Mouse (Mus musculus) midbrain, embryonic 13.5 days (tissue): ENCODE results near the gene Tub. TPM values are rescaled to one million over a fixed set of nuclear protein-coding genes. Genes with fewer than 3 reads are reported as not detected.

ENCODE experiments used
- ATAC-seq: fragments of 200-750 bp; cut with Nextera tagmentation; 2 replicates; pipeline ENCODE4 v1.8.0; 2017; ENCODE audit warnings: mild to moderate bottlenecking, moderate TSS enrichment, moderate library complexity
- H3K27ac ChIP-seq: fragments of 300-500 bp; sonication (generic); 2 replicates; pipeline ENCODE4 v1.5.1; 2015; ENCODE audit warnings: inconsistent platforms, mild to moderate bottlenecking, moderate library complexity
- H3K27me3 ChIP-seq: fragments of 300-500 bp; sonication (generic); 2 replicates; pipeline ENCODE4 v1.6.1; 2015; ENCODE audit warnings: mild to moderate bottlenecking, inconsistent platforms
- H3K36me3 ChIP-seq: fragments of 300-500 bp; sonication (generic); 2 replicates; pipeline ENCODE4 v1.6.1; 2015; ENCODE audit warnings: mild to moderate bottlenecking, inconsistent platforms
- H3K4me1 ChIP-seq: fragments of 300-500 bp; sonication (generic); replicated peaks from 2 replicates; pipeline ENCODE4 v1.6.1; 2015; ENCODE audit warnings: inconsistent platforms
- H3K4me2 ChIP-seq: fragments of 300-500 bp; sonication (generic); replicated peaks from 2 replicates; pipeline ENCODE4 v1.6.1; 2015; ENCODE audit warnings: moderate library complexity, mild to moderate bottlenecking, inconsistent platforms
- H3K4me3 ChIP-seq: fragments of 300-500 bp; sonication (generic); replicated peaks from 2 replicates; pipeline ENCODE4 v1.5.1; 2015; ENCODE audit warnings: mild to moderate bottlenecking, inconsistent platforms
- H3K9ac ChIP-seq: fragments of 300-500 bp; sonication (generic); replicated peaks from 2 replicates; pipeline ENCODE4 v1.6.1; 2015; ENCODE audit warnings: mild to moderate bottlenecking, inconsistent platforms
- H3K9me3 ChIP-seq: fragments of 300-500 bp; sonication (generic); 2 replicates; pipeline ENCODE4 v1.6.1; 2016; ENCODE audit warnings: mild to moderate bottlenecking, inconsistent platforms
- WGBS: fragments of 180-500 bp; shearing (Covaris S2); methylation state at CpG from one replicate; pipeline ENCODE4 v1.1.7; 2015; 5-methylcytosine and 5-hydroxymethylcytosine counted together
- polyA plus RNA-seq: library from polyadenylated mRNA; unstranded; fragments of >200 nt; fragmentation: Nextera tagmentation; extraction: Ambion mirVana; gene quantifications from 2 replicates; pipeline ENCODE4 v1.2.1, GENCODE M21; 2015

The Tub gene
- polyA plus RNA-seq, 1 experiment from 2014 or later = 37.9 TPM

DNA sequence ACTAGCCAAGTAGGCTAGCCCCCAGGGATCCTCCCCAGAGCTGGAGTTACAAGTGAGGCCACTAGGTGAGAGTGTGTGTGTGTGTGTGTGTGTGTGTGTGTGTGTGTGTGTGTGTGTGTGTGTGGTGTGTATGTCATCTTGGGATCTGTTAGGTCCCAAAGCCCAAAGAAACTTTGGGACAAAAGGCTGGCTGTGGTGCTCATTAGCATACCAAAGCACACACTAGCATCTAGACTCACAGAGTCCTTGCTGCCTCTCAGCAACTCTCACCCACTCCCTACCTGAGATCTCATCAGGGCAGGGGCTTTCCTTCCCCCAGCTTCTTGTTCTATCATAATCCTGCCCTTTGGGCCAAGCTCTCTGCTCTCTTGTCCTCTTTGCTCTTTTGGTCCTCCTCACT is 1.5 kb upstream of the Tub start:
- ATAC-seq = no peak
- H3K27me3 ChIP-seq = peaks cover 42% of the 10 kb centered on the region
- peaks cover 11% of the 10 kb centered on the region; the same call in 1 of the 2 replicates for H3K36me3 ChIP-seq

DNA sequence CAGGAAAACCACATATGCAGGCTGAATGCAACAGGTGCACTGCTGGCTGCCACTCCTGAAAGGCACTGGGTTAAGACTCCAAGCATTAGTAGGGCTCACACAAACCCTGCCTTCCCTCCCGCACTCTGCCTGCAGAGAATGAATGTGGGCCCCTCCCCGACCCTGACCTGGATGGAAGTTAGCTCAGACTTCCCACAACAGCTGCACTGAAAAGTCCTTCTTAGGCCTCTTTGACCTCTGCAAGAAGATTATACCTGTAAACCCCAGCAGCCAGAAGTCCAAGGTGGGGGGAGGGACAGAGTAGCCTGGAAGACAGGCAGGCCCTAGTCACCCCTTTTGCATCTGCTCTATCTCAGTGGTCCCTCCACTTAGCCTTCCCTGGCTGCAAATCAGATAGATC is 837 bp upstream of the Tub start:
- Histone ChIP-seq H3K9me3 (no peaks in the 10 kb centered on the region), H3K4me1 (peaks cover 16% of the 10 kb centered on the region), H3K27me3 (peaks cover 47% of the 10 kb centered on the region), H3K27ac (no peak overlapping the region), H3K4me3 (no peak overlapping the region), H3K4me2 (no peak overlapping the region), H3K36me3 (peaks cover 11% of the 10 kb centered on the region; the same call in 1 of the 2 replicates), H3K9ac (no peak overlapping the region)
- 27% methylated on average over 2 of the region's 2 CpGs for WGBS
- ATAC-seq = no peak

More for the DNA sequence above, 1.5 kb upstream of the Tub start:
- Histone ChIP-seq H3K9me3 (no peaks in the 10 kb centered on the region), H3K4me3 (no peak overlapping the region), H3K4me2 (no peak overlapping the region), H3K27ac (no peak overlapping the region), H3K9ac (no peak overlapping the region), H3K4me1 (peaks cover 16% of the 10 kb centered on the region)

- under 1% methylated on average over 52 of the region's 52 CpGs for WGBS
- H3K27ac ChIP-seq = peak overlapping the region; percentile 44; the same call in 1 of the 2 replicates
- peak overlapping the region; percentile 81 for H3K4me2 ChIP-seq
- H3K27me3 ChIP-seq = peaks cover 47% of the 10 kb centered on the region
- H3K9me3 ChIP-seq = no peaks in the 10 kb centered on the region
- peaks cover 16% of the 10 kb centered on the region for H3K4me1 ChIP-seq
- H3K4me3 ChIP-seq = peak overlapping the region; percentile 66
- H3K36me3 ChIP-seq = no peaks in the 10 kb centered on the region; the same call in 1 of the 2 replicates
- peak overlapping the region; percentile 74 for H3K9ac ChIP-seq
- peak; percentile 80 for ATAC-seq
Observed at GRCm38 (mm10) chr7:108950762-108951331, 709 bp downstream of the Tub start.

DNA sequence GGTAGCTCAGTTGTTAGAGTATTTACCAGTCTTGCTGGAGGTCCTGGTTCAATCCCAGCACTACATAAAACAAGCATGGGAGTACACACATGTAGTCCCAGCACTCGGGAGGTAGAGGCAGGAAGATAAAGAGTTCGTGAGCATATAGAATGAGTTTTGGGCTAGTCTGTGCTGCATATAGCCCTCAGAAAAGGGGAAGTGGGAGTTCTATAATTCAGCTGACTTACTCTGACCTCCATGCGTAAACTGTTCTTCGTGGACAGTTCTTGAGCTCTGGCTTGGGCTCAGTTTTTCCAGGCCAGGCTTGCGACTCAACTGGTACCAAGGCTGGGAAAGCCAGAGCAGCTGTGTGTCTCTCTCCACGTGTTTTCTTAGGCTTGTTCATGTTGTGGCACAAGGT is 2.7 kb downstream of the Tub start:
- no peaks in the 10 kb centered on the region for H3K36me3 ChIP-seq
- no peak overlapping the region for H3K4me3 ChIP-seq
- H3K4me1 ChIP-seq = peaks cover 16% of the 10 kb centered on the region
- H3K27ac ChIP-seq = no peak overlapping the region
- no peak for ATAC-seq
- H3K9me3 ChIP-seq = no peaks in the 10 kb centered on the region
- no peak overlapping the region for H3K9ac ChIP-seq
- WGBS = 82% methylated on average over 6 of the region's 6 CpGs
- peaks cover 51% of the 10 kb centered on the region for H3K27me3 ChIP-seq
- H3K4me2 ChIP-seq = no peak overlapping the region

DNA sequence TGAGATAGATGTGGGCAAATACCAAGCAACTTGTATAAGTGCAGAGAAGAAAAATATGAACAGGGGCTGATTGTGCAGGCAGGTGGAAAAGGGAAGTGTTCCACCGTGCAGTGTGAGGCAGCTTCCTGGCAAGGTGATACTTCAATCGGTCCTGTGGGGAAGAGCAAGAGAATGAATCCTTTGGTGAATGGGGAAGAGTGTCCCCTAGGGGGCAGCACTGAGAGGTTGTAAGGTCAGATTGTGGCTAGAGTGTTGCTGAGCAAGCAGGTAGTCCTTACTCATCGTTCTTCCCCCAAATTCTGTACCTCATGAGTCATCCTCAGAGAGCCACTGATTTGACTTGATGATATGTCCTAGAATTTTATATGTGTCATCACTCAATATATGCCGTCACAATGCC is 4.0 kb downstream of the Tub start:
- no peak overlapping the region for H3K4me2 ChIP-seq
- H3K27me3 ChIP-seq = peaks cover 48% of the 10 kb centered on the region
- H3K4me1 ChIP-seq = peaks cover 16% of the 10 kb centered on the region
- WGBS = 63% methylated on average over 4 of the region's 4 CpGs
- H3K9ac ChIP-seq = no peak overlapping the region
- no peak overlapping the region for H3K4me3 ChIP-seq
- H3K9me3 ChIP-seq = no peaks in the 10 kb centered on the region
- no peaks in the 10 kb centered on the region for H3K36me3 ChIP-seq
- H3K27ac ChIP-seq = no peak overlapping the region
- ATAC-seq = no peak

GRCm38 (mm10) chr7:108957734-108958133 is 7.6 kb downstream of the Tub start:
- no peak overlapping the region for H3K4me3 ChIP-seq
- no peaks in the 10 kb centered on the region for H3K36me3 ChIP-seq
- no peaks in the 10 kb centered on the region for H3K4me1 ChIP-seq
- no peak overlapping the region for H3K4me2 ChIP-seq
- H3K27me3 ChIP-seq = peaks cover 16% of the 10 kb centered on the region
- no peaks in the 10 kb centered on the region for H3K9me3 ChIP-seq
- H3K27ac ChIP-seq = no peak overlapping the region
- H3K9ac ChIP-seq = no peak overlapping the region
- 76% methylated on average over 2 of the region's 2 CpGs for WGBS
- no peak for ATAC-seq

- H3K9me3 ChIP-seq = no peaks in the 10 kb centered on the region
Observed at GRCm38 (mm10) chr7:108965968-108966367, 15.8 kb downstream of the Tub start.

GRCm38 (mm10) chr7:108966742-108967362 is 16.7 kb downstream of the Tub start:
- Histone ChIP-seq H3K36me3 (no peaks in the 10 kb centered on the region), H3K27me3 (peaks cover 52% of the 10 kb centered on the region), H3K4me3 (no peak overlapping the region), H3K27ac (no peak overlapping the region), H3K4me2 (no peak overlapping the region), H3K9me3 (no peaks in the 10 kb centered on the region), H3K4me1 (peaks cover 13% of the 10 kb centered on the region), H3K9ac (peak overlapping the region; percentile 11; the same call in 1 of the 2 replicates)
- 35% methylated on average over 7 of the region's 7 CpGs for WGBS
- ATAC-seq = peak; percentile 65

More at GRCm38 (mm10) chr7:108965968-108966367, 15.8 kb downstream of the Tub start:
- H3K27ac ChIP-seq = no peak overlapping the region
- 33% methylated on average over 2 of the region's 2 CpGs for WGBS
- no peak overlapping the region for H3K4me2 ChIP-seq
- H3K4me3 ChIP-seq = no peak overlapping the region
- H3K36me3 ChIP-seq = no peaks in the 10 kb centered on the region
- no peak for ATAC-seq
- no peak overlapping the region for H3K9ac ChIP-seq
- peaks cover 44% of the 10 kb centered on the region for H3K27me3 ChIP-seq
- H3K4me1 ChIP-seq = peaks cover 9% of the 10 kb centered on the region; the same call in 1 of the 2 replicates

DNA sequence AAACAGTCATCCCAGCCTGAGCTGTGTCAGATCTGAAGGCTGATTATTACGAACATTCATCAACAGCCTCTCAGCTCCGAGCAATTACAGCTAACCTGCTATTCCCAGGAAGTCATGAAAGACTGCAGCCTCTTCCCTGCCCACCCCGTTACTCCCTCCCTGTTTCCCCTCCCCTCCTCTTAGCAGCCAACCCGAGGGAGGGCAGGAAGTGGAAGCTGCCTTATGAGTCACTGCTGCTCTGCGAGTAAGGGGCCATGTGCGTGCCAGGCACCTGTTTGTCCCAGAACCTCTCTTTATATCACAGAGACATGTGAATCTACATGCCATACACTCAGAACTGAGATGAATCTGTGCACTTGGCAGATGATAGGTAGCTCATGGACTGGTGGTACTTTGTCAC is 18.1 kb downstream of the Tub start:
- H3K9me3 ChIP-seq = no peaks in the 10 kb centered on the region
- no peak overlapping the region for H3K27ac ChIP-seq
- no peak overlapping the region for H3K4me2 ChIP-seq
- H3K27me3 ChIP-seq = peaks cover 52% of the 10 kb centered on the region
- no peak for ATAC-seq
- H3K4me1 ChIP-seq = peaks cover 25% of the 10 kb centered on the region
- WGBS = 56% methylated on average over 6 of the region's 6 CpGs
- H3K36me3 ChIP-seq = no peaks in the 10 kb centered on the region
- H3K9ac ChIP-seq = no peak overlapping the region
- no peak overlapping the region for H3K4me3 ChIP-seq

DNA sequence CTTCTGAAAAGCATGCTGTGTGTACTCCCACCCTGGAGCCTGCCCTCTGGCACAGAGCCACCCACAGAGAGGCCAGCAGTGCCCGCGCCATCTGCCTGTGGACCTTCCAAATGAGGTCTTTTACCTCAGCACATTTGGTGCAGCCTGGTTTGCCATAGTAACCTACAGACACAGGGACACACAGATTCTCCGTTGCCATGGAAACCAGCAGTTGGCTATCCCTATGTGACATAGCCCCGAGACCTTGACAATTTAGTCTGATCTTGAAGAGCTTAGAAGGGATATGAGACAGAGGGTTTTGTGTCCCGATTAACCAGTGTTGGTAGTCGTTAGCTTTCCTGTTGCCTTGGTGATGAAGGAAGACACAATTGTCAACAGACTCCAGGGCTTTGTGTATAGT is 22.1 kb downstream of the Tub start:
- no peak overlapping the region for H3K9ac ChIP-seq
- H3K9me3 ChIP-seq = no peaks in the 10 kb centered on the region
- peaks cover 16% of the 10 kb centered on the region for H3K4me1 ChIP-seq
- WGBS = 21% methylated on average over 6 of the region's 6 CpGs
- peak overlapping the region; percentile 28 for H3K4me2 ChIP-seq
- H3K27me3 ChIP-seq = peaks cover 74% of the 10 kb centered on the region
- H3K4me3 ChIP-seq = no peak overlapping the region
- ATAC-seq = peak; percentile 86
- no peaks in the 10 kb centered on the region for H3K36me3 ChIP-seq
- H3K27ac ChIP-seq = peak overlapping the region; percentile 72

GRCm38 (mm10) chr7:108985934-108986708 is 36.0 kb downstream of the Tub start:
- no peaks in the 10 kb centered on the region for H3K9me3 ChIP-seq
- H3K27ac ChIP-seq = no peak overlapping the region
- no peak for ATAC-seq
- H3K36me3 ChIP-seq = no peaks in the 10 kb centered on the region
- H3K4me3 ChIP-seq = no peak overlapping the region
- no peak overlapping the region for H3K4me2 ChIP-seq
- H3K4me1 ChIP-seq = no peaks in the 10 kb centered on the region
- H3K9ac ChIP-seq = no peak overlapping the region
- no peaks in the 10 kb centered on the region for H3K27me3 ChIP-seq
- 84% methylated on average over 2 of the region's 3 CpGs for WGBS

GRCm38 (mm10) chr7:108991207-108991606 is 41.1 kb downstream of the Tub start:
- ATAC-seq = no peak
- Histone ChIP-seq H3K9me3 (no peaks in the 10 kb centered on the region), H3K4me1 (no peaks in the 10 kb centered on the region), H3K36me3 (no peaks in the 10 kb centered on the region), H3K4me3 (no peak overlapping the region), H3K4me2 (no peak overlapping the region), H3K27me3 (no peaks in the 10 kb centered on the region), H3K27ac (no peak overlapping the region), H3K9ac (no peak overlapping the region)
- 86% methylated on average over 9 of the region's 9 CpGs for WGBS
